Mouse (Mus musculus) ovary, postnatal 36 days (tissue): ENCODE measurements around the gene Sart1.
"Not testable (repeated sequence)": the region's sequence is repeated elsewhere in the genome, so short reads cannot be mapped to it uniquely, and the experiment has no call there.

Source experiments
- DNase-seq: peaks from one replicate; pipeline ENCODE4 v3.0.0; 2022; ENCODE audit warnings: low spot score, mixed read lengths

The Sart1 gene

DNA sequence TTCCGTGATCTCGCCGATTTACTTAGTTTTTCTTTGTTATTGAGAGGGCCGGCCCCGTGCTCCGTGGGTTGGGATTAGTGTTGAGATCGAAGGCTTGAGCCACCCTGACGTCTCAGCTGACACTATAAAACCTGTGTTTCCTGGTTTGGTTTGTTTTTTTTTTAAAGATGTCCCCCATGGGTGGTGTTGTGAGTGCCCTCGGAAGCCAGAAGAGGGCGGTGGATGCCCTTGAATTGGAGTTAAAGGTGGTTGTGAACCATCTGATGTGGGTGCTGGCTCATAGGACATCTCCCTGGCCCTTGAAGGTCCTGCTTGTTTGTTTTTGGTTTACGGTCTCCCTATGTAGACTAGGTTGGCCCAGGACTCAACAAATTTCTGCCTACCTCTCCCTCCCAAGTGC is 21.0 kb downstream of the Sart1 start:
- DNase-seq = no peak

GRCm38 (mm10) chr19:5367053-5367359 is 21.5 kb downstream of the Sart1 start, which contains the start of gene Banf1:
TSS of gene Banf1 (minus strand) at chr19:5367168.
- no peak for DNase-seq

GRCm38 (mm10) chr19:5366175-5367052 is 22.1 kb downstream of the Sart1 start, which contains the start of gene Eif1ad:
TSS of gene Eif1ad (plus strand) at chr19:5366741.
- peak; percentile 92 for DNase-seq

DNA sequence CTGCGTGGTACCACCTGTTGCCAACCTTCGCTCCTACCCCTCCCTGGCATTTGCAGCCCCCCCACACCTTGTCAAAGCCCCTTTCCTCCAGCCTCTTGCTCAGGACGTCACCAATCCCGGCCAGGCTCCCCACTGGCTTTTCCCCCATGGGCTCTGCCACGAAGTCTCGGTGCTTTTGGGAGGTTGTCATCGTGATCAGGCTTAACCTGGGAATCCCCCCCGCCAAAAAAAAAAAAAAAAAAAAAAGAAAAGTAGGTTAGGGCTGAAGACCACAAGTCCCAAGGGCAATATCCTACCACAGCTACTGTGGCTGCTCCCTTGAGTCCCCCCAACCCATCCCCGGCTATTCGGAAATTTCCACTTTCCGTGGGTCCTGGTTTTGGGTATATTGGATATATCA is 22.8 kb downstream of the Sart1 start:
- DNase-seq = no peak

DNA sequence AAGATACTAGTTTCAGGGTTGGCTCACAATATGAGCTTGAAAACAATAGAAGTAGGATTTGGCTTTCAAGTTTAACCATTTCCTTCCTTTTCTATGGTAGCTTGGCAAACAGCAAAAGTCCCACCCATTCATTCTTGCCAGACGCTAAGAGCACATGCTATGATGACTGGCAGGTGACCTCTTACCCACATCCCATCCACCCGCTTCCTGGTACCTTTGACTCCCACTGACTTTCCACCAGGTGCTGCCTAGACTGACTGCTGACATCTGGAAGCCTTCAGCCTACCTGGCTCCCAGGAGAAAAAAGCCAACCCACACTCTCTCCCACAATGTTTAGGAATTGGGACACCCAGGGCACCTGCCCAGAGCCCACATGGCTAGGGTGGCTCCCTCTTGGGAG is 24.4 kb downstream of the Sart1 start:
- DNase-seq = no peak

- DNase-seq = no peak
Measured at GRCm38 (mm10) chr19:5362186-5362585, 26.3 kb downstream of the Sart1 start.

- no peak for DNase-seq
Measured at GRCm38 (mm10) chr19:5356080-5356479, 32.4 kb downstream of the Sart1 start.

DNA sequence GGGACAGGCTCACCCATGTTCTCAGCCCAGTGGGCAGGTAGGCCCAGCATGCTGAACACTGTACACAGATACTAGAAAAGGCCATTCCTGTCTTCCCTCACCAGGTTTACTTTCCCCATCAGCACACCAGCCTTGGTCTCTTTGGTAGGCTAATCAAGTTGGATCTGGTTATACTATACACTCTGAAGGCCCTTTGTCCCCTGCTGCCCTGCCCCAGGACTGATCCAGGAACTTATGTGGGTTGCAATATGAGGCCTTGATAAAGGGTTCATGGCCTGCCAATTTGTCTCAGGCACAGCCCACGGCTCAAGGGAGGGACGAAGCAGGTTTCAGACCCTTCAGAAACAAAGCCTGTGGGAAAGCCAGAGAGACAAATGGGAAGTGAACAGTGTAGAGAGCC is 34.9 kb downstream of the Sart1 start:
- DNase-seq = no peak

DNA sequence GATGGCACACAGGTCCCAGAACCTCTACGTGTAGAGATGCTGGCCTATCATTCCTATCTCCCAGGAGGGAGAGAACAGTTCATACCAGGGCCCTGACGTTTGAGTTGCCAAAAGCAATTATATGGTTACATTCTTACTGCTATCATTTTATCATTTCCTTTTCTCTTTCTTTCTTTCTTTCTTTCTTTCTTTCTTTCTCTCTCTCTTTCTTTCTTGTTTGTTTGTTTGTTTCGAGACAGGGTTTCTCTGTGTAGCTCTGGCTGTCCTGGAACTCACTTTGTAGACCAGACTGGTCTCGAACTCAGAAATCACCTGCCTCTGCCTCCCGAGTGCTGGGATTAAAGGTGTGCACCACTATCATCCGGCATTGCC is 39.0 kb downstream of the Sart1 start, which contains the start of gene Cst6:
Cst6 (minus strand) TSS at position 73 of the 372 bp plus-strand sequence.
- not testable (repeated sequence) for DNase-seq

DNA sequence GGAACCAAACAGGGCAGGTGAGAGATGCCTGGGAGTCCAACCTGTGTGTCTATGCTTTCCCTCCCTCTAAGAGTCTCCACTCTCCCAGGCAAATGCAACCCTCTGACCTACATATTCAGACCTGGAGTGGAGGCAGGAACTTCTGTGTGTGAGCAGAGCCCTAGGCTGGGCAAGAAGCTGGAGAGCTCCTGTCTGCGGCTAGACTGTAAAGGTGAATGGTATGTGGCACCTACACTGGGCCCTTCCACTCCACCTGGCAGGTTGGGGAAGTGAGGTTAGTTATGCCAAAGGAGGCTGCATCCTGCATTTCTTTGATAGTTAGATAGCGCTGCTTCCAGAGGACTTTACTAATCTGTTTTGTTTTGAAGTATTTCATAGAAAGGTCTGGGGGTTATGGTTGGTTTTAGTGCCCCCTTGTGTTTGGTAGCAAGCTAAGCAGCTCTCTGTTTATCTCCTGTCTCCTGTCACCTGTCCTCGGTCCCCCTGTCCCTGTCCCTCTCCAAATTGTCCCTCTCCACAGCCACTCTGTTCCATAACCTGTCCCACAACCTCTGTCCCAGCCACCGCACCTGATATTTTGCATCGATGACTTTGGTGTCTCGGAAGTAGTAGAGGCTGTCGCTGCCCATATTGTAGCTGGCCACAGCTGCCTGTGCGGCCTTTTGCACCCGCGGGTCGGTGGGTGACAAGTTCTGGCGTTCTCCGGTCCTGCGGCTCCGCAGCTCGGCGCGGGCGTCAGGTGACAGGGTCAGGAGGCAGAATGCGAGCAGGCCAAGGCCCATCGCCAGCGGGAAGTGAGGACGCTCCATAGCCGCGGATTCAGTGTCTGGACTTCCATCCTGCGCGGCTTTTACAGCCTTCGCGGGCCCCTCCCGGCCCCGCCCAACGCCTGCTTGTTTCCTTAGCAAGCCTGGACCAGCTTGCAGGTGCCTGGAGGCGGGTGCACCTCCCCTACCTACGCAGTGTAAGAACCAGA is 39.7 kb downstream of the Sart1 start:
- peak; percentile 24 for DNase-seq

GRCm38 (mm10) chr19:5348064-5348463 is 40.4 kb downstream of the Sart1 start:
- DNase-seq = no peak

DNA sequence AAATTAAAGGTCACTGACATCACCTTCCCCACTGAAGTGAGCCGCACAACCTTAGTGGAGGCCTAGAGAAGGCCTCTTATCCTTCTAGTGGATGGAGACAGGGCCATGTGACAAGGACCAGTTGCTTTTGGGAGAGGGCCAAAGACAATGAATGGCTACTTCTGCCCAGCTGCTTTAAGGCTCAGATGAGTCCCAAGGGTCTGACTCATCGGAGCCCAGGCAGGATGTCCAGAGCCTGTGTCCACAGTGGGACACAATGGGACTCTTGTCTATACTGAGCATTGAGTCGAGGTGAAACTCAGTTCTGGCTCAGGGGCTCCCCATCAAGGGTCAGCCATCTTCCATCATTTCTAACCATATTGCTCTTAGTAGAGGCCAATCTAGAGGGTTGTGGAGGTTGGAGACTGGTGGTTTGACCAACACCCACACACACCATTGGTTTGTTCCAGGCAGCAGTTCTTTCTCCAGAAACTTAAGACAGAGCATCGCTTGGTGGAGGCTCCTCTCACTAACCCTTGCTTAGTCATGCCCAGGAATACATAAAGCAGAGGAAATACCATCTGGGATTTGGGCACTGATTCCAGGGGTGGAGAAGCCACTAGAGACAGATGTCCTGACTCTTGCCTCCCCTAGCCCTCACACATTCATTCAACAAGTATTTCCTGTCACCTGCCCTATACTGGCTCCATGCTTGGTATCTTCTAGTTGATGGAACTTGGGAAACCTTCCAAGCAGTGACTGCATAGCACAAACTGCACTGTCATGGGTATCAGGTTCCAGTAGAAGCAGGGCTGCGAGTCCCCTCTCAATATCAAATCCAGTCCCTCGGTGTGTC is 43.0 kb downstream of the Sart1 start:
- DNase-seq = no peak

GRCm38 (mm10) chr19:5341360-5341759 is 47.1 kb downstream of the Sart1 start:
- DNase-seq = no peak

- DNase-seq = peak; percentile 65
Measured at GRCm38 (mm10) chr19:5337975-5338374, 50.5 kb downstream of the Sart1 start.

GRCm38 (mm10) chr19:5335441-5335840 is 53.1 kb downstream of the Sart1 start, which contains the start of gene Catsper1:
TSS of gene Catsper1 (plus strand) at chr19:5335741.
- no peak for DNase-seq

DNA sequence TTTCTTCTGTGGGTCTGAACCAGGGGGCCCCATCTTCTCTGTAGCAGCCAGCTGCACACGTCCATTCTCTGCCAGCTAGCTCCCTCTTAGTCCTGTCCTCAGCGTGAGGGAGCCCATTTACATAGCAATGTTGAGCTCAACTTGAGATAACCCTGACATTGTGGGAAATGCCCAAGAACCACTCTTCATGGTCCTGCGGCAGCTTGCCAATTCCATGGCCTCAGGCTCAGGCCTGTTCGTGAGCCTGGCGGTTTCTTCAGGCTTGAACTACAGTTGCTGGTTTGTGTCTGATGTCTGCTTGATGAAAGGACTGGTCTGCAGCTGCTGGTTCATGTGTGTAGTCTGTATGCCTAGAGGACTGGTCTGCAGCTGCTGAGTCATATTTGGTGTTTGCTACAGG is 53.8 kb downstream of the Sart1 start:
- no peak for DNase-seq

DNA sequence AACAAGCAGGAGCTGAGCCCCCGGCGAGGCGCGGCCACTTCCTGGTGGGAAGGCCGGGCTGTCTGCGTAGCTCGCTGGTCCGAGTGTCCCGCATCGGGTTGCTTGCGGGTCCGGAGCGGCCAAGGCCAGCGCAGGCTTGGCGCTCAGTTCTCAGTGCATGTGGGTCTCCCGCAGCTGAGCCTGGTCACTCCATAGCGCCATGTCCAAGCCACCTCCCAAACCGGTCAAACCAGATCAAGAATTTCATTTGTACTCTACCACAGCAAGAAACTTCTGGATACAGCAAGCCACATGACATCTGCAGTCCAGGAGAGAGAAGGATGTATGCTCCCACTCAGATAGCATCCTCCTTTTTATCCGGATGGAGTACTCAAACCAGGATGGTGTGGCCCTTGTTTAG is 60.5 kb downstream of the Sart1 start:
- DNase-seq = no peak
